Mouse (Mus musculus): ENCODE data around the gene Cep55. TPM values are rescaled to one million over a fixed set of nuclear protein-coding genes. Genes with fewer than 3 reads are reported as not detected.

Cep55 gene
- polyA plus RNA-seq, 1 experiment from 2014 or later: 35.5 TPM

DNA sequence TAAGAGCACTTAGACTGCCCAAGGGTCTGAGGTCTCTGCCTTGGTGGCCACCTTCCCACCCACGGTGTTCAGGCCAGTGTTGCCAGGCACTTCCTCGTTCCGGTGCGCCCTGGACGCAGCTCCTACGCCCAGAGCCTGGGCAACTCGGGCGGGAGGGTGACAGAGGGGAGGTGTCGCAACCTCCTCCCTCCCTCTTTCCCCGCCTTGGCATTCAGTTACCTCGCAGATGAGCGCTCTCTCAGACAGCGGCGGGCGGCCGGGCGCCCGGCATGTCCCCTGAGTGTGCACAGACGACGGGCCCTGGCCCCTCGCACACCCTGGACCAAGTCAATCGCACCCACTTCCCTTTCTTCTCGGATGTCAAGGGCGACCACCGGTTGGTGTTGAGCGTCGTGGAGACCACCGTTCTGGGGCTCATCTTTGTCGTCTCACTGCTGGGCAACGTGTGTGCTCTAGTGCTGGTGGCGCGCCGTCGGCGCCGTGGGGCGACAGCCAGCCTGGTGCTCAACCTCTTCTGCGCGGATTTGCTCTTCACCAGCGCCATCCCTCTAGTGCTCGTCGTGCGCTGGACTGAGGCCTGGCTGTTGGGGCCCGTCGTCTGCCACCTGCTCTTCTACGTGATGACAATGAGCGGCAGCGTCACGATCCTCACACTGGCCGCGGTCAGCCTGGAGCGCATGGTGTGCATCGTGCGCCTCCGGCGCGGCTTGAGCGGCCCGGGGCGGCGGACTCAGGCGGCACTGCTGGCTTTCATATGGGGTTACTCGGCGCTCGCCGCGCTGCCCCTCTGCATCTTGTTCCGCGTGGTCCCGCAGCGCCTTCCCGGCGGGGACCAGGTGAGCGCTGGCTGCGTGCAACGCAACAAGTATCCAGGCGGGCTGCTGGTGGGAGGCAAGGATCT lies 42.3 kb downstream of the Cep55 start, which contains the start of gene Ffar4:
Gene Ffar4 (plus strand): TSS at position 214 of the 901 bp plus-strand sequence.
- no peak for DNase-seq (ENCODE audit: low spot score)

GRCm38 (mm10) chr19:38107871-38108270 lies 53.1 kb downstream of the Cep55 start:
- DNase-seq (ENCODE audit: low spot score): no peak

GRCm38 (mm10) chr19:38109506-38110242 lies 54.9 kb downstream of the Cep55 start:
- no peak for DNase-seq (ENCODE audit: low spot score)

GRCm38 (mm10) chr19:38111056-38111455 lies 56.2 kb downstream of the Cep55 start:
- no peak for DNase-seq (ENCODE audit: low spot score)

DNA sequence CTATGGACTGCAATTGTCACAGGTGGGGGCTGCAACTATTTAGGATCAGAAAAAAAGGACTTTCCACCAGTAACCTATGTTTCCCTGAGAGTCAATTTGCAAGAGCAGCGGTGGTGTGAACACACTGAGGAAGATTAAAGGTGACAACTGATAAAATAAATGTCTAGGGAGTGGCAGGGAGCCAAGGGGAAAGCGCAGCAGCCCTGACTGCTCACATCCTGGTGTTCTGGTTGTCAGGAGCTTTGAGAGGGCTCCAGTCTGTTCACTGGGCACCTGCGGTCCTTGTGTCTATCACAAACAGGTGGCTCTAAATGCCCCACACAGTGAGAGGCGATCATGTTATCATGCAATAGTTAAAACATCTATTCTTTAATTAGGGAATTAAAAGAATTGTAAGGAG lies 57.8 kb downstream of the Cep55 start:
- no peak for DNase-seq (ENCODE audit: low spot score)

DNA sequence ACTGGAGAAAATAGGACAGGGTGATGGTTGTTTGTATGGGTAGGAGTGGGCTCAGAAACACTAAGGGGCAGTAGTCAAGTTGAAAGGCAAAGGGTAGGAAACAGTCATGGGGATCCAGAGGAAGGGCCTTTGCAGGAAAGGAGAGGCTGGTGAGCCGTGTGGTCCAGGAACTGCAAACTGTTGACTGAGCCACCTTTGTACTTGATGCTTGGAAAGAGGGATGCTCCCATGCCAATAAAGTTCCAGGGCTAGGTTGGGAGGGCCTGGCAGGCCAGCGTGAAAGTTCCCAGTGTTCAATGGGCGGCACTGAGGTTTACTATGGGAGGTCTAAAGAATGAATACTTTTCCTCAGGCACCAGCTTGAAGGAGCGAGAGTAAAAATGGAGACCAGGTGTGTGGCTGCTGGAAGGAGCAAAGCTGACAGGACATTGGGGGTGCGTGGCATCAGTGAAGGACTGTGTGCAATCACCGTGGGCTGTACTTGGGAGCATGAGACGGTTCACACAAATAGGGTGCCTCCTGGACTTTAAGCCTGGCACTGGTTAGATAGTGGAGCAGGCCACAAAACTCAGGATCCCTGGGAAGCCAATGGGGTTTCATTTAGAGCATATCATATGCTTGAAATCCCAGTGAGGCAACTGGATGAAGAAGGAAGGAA lies 60.2 kb downstream of the Cep55 start:
- DNase-seq (ENCODE audit: low spot score): no peak

- no peak for DNase-seq (ENCODE audit: low spot score)
These were observed 65.4 kb downstream of the Cep55 start for GRCm38 (mm10) chr19:38120123-38120760.

DNA sequence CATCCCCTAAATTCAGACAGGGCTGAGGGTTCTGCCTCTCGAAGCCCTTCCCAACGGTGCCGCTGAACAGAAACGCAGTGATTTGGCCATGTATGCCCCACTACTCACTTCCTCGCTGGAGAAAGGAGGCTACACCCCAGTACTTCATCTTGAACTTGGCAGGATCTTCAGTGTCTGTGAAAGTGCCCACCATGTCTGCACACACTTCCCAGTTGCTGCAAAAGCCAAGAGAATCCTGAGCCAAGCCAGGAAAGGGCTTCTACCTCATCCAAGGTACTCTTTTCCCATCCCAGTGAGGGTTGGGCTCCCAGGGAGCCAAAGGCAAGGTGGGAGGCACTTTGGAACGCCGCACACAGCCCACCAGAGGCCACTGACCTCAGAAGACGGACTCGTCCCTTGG lies 69.1 kb downstream of the Cep55 start:
- DNase-seq (ENCODE audit: low spot score): no peak

Other genes starting within 250 kb of the Cep55 start
- 4.1 and 5.1 TPM in 2 replicates for gene Myof, start 11.4 kb upstream of the Cep55 start, polyA plus RNA-seq (2015; fragmentation: Nextera tagmentation; extraction: Ambion mirVana)
- gene Ffar4, start 42.1 kb downstream of the Cep55 start, polyA plus RNA-seq (2015; fragmentation: Nextera tagmentation; extraction: Ambion mirVana): 1.2 and 1.4 TPM in 2 replicates
- gene Rbp4, start 70.3 kb downstream of the Cep55 start, polyA plus RNA-seq (2015; fragmentation: Nextera tagmentation; extraction: Ambion mirVana): 1.0 and 1.1 TPM in 2 replicates
- not detected in 2 replicates for gene Pde6c, start 77.8 kb downstream of the Cep55 start, polyA plus RNA-seq (2015; fragmentation: Nextera tagmentation; extraction: Ambion mirVana)
- gene Fra10ac1, start 169.1 kb downstream of the Cep55 start, polyA plus RNA-seq (2015; fragmentation: Nextera tagmentation; extraction: Ambion mirVana): 33.7 and 34.1 TPM in 2 replicates
- 0.14 TPM in 1 of 2 replicates, not detected in the other for gene Lgi1, start 209.5 kb downstream of the Cep55 start, polyA plus RNA-seq (2015; fragmentation: Nextera tagmentation; extraction: Ambion mirVana)

All from thymus, postnatal 0 days (tissue).